Mouse (Mus musculus) stomach, embryonic 14.5 days (tissue): Measurements from ENCODE around the gene Ramp2. TPM values are rescaled to one million over a fixed set of nuclear protein-coding genes. Genes with fewer than 3 reads are reported as not detected.

Experiments
- ATAC-seq: fragments of 200-750 bp; cut with Nextera tagmentation; 2 replicates; pipeline ENCODE4 v1.8.0; 2017; ENCODE audit warnings: low read depth, moderate TSS enrichment; ENCODE audit not compliant: insufficient number of reproducible peaks, insufficient read depth, low FRiP score
- H3K27ac ChIP-seq: fragments of 300-500 bp; sonication (generic); 2 replicates; pipeline ENCODE4 v1.5.1; 2014; ENCODE audit warnings: mild to moderate bottlenecking, low read length, moderate library complexity, mixed read lengths
- H3K27me3 ChIP-seq: fragments of 300-500 bp; sonication (generic); 2 replicates; pipeline ENCODE4 v1.6.1; 2014; ENCODE audit warnings: low read length, control low read depth, mixed read lengths; ENCODE audit not compliant: control insufficient read depth, insufficient read depth
- H3K36me3 ChIP-seq: fragments of 300-500 bp; sonication (generic); 2 replicates; pipeline ENCODE4 v1.6.1; 2014; ENCODE audit warnings: mild to moderate bottlenecking, control low read depth, low read length, moderate library complexity, mixed read lengths; ENCODE audit not compliant: control insufficient read depth, insufficient read depth
- H3K4me1 ChIP-seq: fragments of 300-500 bp; sonication (generic); 2 replicates; pipeline ENCODE4 v1.6.1; 2014; ENCODE audit warnings: low read length, control low read depth, mixed read lengths; ENCODE audit not compliant: control insufficient read depth, insufficient read depth
- H3K4me2 ChIP-seq: fragments of 300-500 bp; sonication (generic); replicated peaks from 2 replicates; pipeline ENCODE4 v1.6.1; 2014; ENCODE audit warnings: low read depth, low read length, control low read depth
- H3K4me3 ChIP-seq: fragments of 300-500 bp; sonication (generic); 2 replicates; pipeline ENCODE4 v1.5.1; 2014; ENCODE audit warnings: low read depth, low read length, control low read depth
- H3K9ac ChIP-seq: fragments of 300-500 bp; sonication (generic); replicated peaks from 2 replicates; pipeline ENCODE4 v1.6.1; 2014; ENCODE audit warnings: low read depth, mild to moderate bottlenecking, control low read depth, low read length, moderate library complexity, mixed read lengths
- H3K9me3 ChIP-seq: fragments of 300-500 bp; sonication (generic); 2 replicates; pipeline ENCODE4 v1.6.1; 2016; ENCODE audit warnings: low read depth, low read length, control low read depth; ENCODE audit not compliant: control insufficient read depth
- WGBS: fragments of 180-500 bp; shearing (Covaris S2); extraction: QIAGEN DNeasy Blood & Tissue Kit; methylation state at CpG from one replicate; pipeline ENCODE4 v1.1.7; 2014; 5-methylcytosine and 5-hydroxymethylcytosine counted together
- polyA plus RNA-seq: library from polyadenylated mRNA; unstranded; fragments of >200 nt; fragmentation: Nextera tagmentation; extraction: Ambion mirVana; gene quantifications from 2 replicates; pipeline ENCODE4 v1.2.1, GENCODE M21; 2014

Ramp2 gene
- polyA plus RNA-seq, 1 experiment from 2014 or later = 128 TPM

GRCm38 (mm10) chr11:101221306-101221986 lies 24.4 kb upstream of the Ramp2 start:
- Histone ChIP-seq H3K36me3 (peaks cover 10% of the 10 kb centered on the region; the same call in 1 of the 2 replicates), H3K4me2 (no peak overlapping the region)

DNA sequence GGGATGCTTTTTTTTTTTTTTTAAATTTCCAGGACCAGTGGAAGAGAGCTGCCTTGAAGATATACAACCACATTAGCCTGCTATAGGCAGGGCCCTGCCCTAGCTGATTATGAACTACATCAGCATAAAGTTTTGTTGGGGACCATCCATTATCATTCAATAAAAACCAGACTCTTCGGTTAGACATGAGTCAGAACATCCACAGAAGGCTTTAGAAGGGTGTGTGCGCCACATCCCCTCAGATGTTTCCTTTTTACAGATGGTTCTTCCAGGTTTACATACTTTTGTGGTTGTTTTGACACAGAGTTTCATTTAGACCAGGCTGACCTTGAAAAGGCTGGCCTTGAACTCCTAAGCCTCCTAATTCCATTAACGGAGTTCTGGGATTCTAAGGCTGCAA lies 21.5 kb upstream of the Ramp2 start:
- Histone ChIP-seq H3K4me1 (peaks cover 4% of the 10 kb centered on the region; the same call in 1 of the 2 replicates), H3K4me2 (no peak overlapping the region), H3K9ac (no peak overlapping the region), H3K4me3 (no peak overlapping the region), H3K9me3 (no peaks in the 10 kb centered on the region), H3K27me3 (no peaks in the 10 kb centered on the region), H3K36me3 (no peaks in the 10 kb centered on the region), H3K27ac (no peak overlapping the region)
- 94% methylated on average over 3 of the region's 3 CpGs for WGBS
- no peak for ATAC-seq

More at GRCm38 (mm10) chr11:101221306-101221986, 24.4 kb upstream of the Ramp2 start:
- H3K4me3 ChIP-seq = no peak overlapping the region
- H3K4me1 ChIP-seq = peaks cover 4% of the 10 kb centered on the region; the same call in 1 of the 2 replicates
- WGBS = 74% methylated on average over 8 of the region's 8 CpGs
- no peak overlapping the region for H3K9ac ChIP-seq
- ATAC-seq = no peak
- no peaks in the 10 kb centered on the region for H3K27me3 ChIP-seq
- H3K27ac ChIP-seq = 0 out of 2 replicates have a peak overlapping the region, but pooled peaks have one; percentile 10
- no peaks in the 10 kb centered on the region for H3K9me3 ChIP-seq

DNA sequence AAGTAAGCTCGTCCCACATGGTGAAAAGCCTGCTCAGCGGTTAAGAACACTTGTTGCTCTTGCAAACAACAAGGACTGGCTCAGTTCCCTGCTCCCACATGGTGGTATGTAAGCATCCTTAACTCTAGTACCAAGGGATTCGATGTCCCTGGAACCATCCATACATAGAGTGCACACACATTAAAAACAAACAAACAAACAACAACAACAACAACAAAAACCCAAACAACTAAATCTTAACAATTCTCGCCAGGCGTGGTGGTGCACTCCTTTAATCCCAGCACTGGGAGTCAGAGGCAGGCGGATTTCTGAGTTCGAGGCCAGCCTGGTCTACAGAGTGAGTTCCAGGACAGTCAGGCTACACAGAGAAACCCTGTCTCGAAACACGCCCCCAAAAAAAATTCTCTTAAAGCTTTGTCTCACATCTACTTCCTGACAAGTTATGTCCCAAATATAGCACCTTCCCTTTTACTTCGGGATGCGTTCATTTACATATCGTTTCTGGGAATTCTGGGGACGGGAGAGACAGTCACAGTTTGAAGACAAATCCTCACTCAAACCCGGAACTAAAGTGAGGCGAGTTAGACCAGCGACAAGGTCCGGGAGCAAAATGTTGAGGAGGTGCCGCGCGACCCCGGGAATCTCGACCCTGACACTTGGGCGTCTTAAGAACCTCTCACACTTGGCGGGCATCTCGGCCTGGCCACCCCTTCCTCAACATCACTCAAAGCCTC lies 20.3 kb upstream of the Ramp2 start:
- ATAC-seq = no peak
- 18% methylated on average over 25 of the region's 25 CpGs for WGBS
- no peaks in the 10 kb centered on the region for H3K36me3 ChIP-seq
- H3K4me3 ChIP-seq = peak overlapping the region; percentile 84
- peaks cover 11% of the 10 kb centered on the region for H3K4me1 ChIP-seq
- no peaks in the 10 kb centered on the region for H3K27me3 ChIP-seq
- H3K27ac ChIP-seq = peak overlapping the region; percentile 82
- H3K4me2 ChIP-seq = peak overlapping the region; percentile 76
- H3K9ac ChIP-seq = peak overlapping the region; percentile 82
- H3K9me3 ChIP-seq = no peaks in the 10 kb centered on the region

DNA sequence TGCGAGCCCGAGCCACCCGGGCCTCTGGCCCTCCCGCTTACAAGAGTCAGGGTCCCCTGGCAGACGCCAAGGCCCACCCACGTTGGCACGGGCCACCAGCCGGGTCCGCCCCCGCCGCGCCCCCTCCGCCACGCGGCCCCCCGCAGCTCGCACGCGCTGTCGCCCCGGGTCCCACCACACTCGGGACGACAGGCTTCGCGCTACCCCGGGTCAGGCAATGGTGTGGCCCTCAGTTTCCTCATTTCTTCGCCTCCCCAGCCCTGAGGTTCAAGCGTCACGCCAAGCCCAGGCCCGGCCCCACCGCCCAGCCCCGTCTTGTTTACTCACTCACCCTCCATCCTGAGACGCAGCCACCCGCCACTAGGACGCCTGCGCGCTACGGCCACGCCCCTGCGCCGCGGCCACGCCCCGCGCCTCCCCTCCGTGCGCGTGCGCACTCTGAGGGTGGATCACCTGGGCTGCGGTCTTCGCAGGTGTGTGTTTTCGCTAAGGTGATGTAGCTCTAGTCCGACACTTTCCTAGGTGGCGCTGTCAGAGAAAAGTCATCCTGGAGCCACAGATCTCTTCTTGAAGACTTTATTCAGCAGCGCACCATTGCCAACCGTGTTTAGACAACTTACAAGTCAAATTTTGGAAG lies 19.6 kb upstream of the Ramp2 start, which contains the start of gene Ezh1:
Gene Ezh1, minus strand, starts transcription at position 399 of the 637 bp plus-strand sequence.
- under 1% methylated on average over 56 of the region's 56 CpGs for WGBS
- peaks cover 15% of the 10 kb centered on the region for H3K4me1 ChIP-seq
- no peaks in the 10 kb centered on the region for H3K27me3 ChIP-seq
- H3K9ac ChIP-seq = peak within 1 kb of the TSS; percentile 82
- no peaks in the 10 kb centered on the region for H3K36me3 ChIP-seq
- H3K4me3 ChIP-seq = peak within 1 kb of the TSS; percentile 84
- peak within 1 kb of the TSS; percentile 76 for H3K4me2 ChIP-seq
- H3K9me3 ChIP-seq = no peaks in the 10 kb centered on the region
- ATAC-seq = peak; percentile 96
- peak within 1 kb of the TSS; percentile 82 for H3K27ac ChIP-seq

- Histone ChIP-seq H3K4me2 (no peak overlapping the region), H3K9me3 (no peaks in the 10 kb centered on the region), H3K4me3 (no peak overlapping the region), H3K4me1 (peaks cover 18% of the 10 kb centered on the region), H3K9ac (no peak overlapping the region), H3K27ac (peak overlapping the region; percentile 89; the same call in 1 of the 2 replicates), H3K27me3 (no peaks in the 10 kb centered on the region), H3K36me3 (no peaks in the 10 kb centered on the region)
- WGBS = 43% methylated on average over 8 of the region's 8 CpGs
- no peak for ATAC-seq
These were observed 16.4 kb upstream of the Ramp2 start for GRCm38 (mm10) chr11:101229361-101229900.

DNA sequence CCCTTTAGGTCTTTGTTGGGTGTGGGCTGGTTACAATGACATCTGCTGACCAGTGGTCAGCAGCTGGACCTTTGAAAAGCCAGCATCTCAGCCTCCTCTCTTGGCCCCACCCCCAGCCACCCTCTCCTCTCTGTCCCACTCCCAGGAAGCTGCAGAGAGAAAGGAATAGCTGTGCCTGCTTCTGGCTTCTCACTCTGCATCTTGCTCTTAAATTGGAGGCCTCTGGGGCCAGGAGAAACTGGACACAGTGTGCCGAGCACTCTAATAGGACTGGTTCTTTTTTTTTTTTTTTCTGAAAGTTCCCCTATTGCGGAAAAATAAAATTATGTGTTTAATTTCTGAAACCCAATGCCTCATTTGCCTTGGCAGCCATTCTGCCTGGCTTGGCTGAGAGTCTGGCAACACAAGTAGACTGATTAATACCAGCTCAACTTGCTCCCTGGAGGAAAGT lies 15.7 kb upstream of the Ramp2 start:
- Histone ChIP-seq H3K4me1 (peaks cover 18% of the 10 kb centered on the region), H3K4me3 (no peak overlapping the region), H3K27me3 (no peaks in the 10 kb centered on the region), H3K36me3 (no peaks in the 10 kb centered on the region), H3K9me3 (no peaks in the 10 kb centered on the region), H3K4me2 (0 out of 2 replicates have a peak overlapping the region, but pooled peaks have one; percentile 36), H3K9ac (no peak overlapping the region), H3K27ac (peak overlapping the region; percentile 89)
- 19% methylated on average over 2 of the region's 2 CpGs for WGBS
- no peak for ATAC-seq

- peak overlapping the region; percentile 89 for H3K27ac ChIP-seq
- H3K27me3 ChIP-seq = no peaks in the 10 kb centered on the region
- no peak overlapping the region for H3K4me3 ChIP-seq
- peaks cover 18% of the 10 kb centered on the region for H3K4me1 ChIP-seq
- peak overlapping the region; percentile 36; the same call in 1 of the 2 replicates for H3K4me2 ChIP-seq
- H3K9me3 ChIP-seq = no peaks in the 10 kb centered on the region
- H3K9ac ChIP-seq = no peak overlapping the region
- no peak for ATAC-seq
- no peaks in the 10 kb centered on the region for H3K36me3 ChIP-seq
- WGBS = 22% methylated on average over 5 of the region's 5 CpGs
These were observed 15.3 kb upstream of the Ramp2 start for GRCm38 (mm10) chr11:101230526-101230925.
